In the genomic region with DNA sequence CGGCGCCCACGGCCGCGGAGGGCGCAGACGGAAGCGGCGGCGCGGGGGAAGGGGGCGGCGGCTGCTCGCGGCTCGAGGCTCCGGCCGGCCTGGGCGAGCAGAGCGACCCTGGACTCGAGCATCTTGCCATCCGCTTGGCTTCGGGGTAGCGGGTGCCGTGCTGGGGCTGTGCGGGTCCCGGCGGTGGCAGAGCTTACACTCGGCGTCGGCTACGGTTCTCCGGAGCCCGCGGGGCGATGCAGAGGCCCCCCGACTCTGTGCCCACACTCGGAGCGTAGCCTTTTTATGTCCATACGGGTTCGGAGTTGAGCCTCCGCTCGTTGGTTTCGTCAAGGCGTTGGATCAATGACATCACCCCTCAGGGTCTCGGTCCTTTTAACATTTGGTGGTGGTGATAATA, we compare ENCODE assay signal across 8 mouse cellular contexts. TPM values are rescaled to one million over a fixed set of nuclear protein-coding genes. Genes with fewer than 3 reads are reported as not detected.
DNase-seq lines count a peak whose midpoint lies in the region; ATAC-seq lines count a peak whose summit lies in the region.

No protein-coding gene starts in this region.

- 0% methylated on average over 37 of the region's 46 CpGs for WGBS in heart, embryonic 12.5 days
- 2% methylated on average over 43 of the region's 46 CpGs for WGBS in liver, embryonic 12.5 days (ENCODE audit: insufficient replicate concordance)

- H3K9ac ChIP-seq in heart, embryonic 12.5 days: peak overlapping the region; percentile 97
- peak overlapping the region; percentile 94 for H3K9ac ChIP-seq in liver, embryonic 12.5 days

- H3K36me3 ChIP-seq in heart, embryonic 12.5 days: peaks cover 42% of the 10 kb centered on the region
- H3K36me3 ChIP-seq in liver, embryonic 12.5 days: peaks cover 61% of the 10 kb centered on the region

- peak overlapping the region; percentile 77 for H3K4me2 ChIP-seq in heart, embryonic 12.5 days
- H3K4me2 ChIP-seq in liver, embryonic 12.5 days: peak overlapping the region; percentile 94

- peaks cover 67% of the 10 kb centered on the region for H3K4me1 ChIP-seq in heart, embryonic 12.5 days (replicated peaks)
- peaks cover 92% of the 10 kb centered on the region for H3K4me1 ChIP-seq in liver, embryonic 12.5 days

- peak overlapping the region; percentile 61 for H3K27ac ChIP-seq in heart, embryonic 12.5 days (ENCODE audit: poor library complexity, severe bottlenecking)
- H3K27ac ChIP-seq in liver, embryonic 12.5 days: peak overlapping the region; percentile 85

- no peaks in the 10 kb centered on the region for H3K9me3 ChIP-seq in heart, embryonic 12.5 days (replicated peaks)
- H3K9me3 ChIP-seq in liver, embryonic 12.5 days (replicated peaks): no peaks in the 10 kb centered on the region

- no peaks in the 10 kb centered on the region for H3K27me3 ChIP-seq in heart, embryonic 12.5 days (replicated peaks)
- no peaks in the 10 kb centered on the region for H3K27me3 ChIP-seq in liver, embryonic 12.5 days (replicated peaks)

- H3K4me3 ChIP-seq in heart, embryonic 12.5 days: peak overlapping the region; percentile 87
- H3K4me3 ChIP-seq in liver, embryonic 12.5 days: peak overlapping the region; percentile 94

- DNase-seq in heart, postnatal 4 days: no peak
- DNase-seq in urinary bladder, postnatal 10 days (ENCODE audit: low spot score): no peak
- no peak for DNase-seq in thymus, postnatal 10 days (ENCODE audit: low spot score in 2 of 2)
- DNase-seq in thymus, adult 18-20 months: no peak

- ATAC-seq in heart, embryonic 12.5 days (ENCODE audit: insufficient number of reproducible peaks, low FRiP score): peak; percentile 28; the same call in 1 of the 2 replicates
- peak; percentile 30 for ATAC-seq in CD4-positive, CD25-positive, alpha-beta regulatory T cell, adult 4 months
- peak; percentile 11; the same call in 1 of the 2 replicates for ATAC-seq in erythroid progenitor cell, adult 5-6 weeks (replicated peaks; ENCODE audit: low FRiP score, poor library complexity, severe bottlenecking)
- peak; percentile 7 for ATAC-seq in liver, embryonic 12.5 days

RNA-seq across cellular contexts. Expression of gene Gcn1l1, which starts 0.3 kb away (rescaled TPM):
- 43.1 and 47.0 TPM in 2 replicates for polyA plus RNA-seq in heart, embryonic 12.5 days (2016; fragmentation: Nextera tagmentation; extraction: Ambion mirVana)
- 10 to 100 TPM; 52.7 to 56.7 TPM for total RNA-seq in heart, postnatal 4 days (2021)
- polyA plus RNA-seq in CD4-positive, CD25-positive, alpha-beta regulatory T cell, adult 4 months (2017; shearing (Covaris generic)): 10 to 100 TPM; 25.2 to 36.2 TPM
- 9.4 and 17.6 TPM in 2 replicates for total RNA-seq in erythroid progenitor cell, adult 5-6 weeks (2015; ENCODE audit: low replicate concordance)
- total RNA-seq in erythroid progenitor cell, adult 5-6 weeks (2017; ENCODE audit: low replicate concordance): 13.7 and 14.1 TPM in 2 replicates
- polyA plus RNA-seq in liver, embryonic 12.5 days (2016; fragmentation: Nextera tagmentation; extraction: Ambion mirVana): 36.7 and 38.0 TPM in 2 replicates

RNA-seq across cellular contexts. Expression of gene Rplp0, which starts 6.1 kb away (rescaled TPM):
- 949 and 971 TPM in 2 replicates for polyA plus RNA-seq in heart, embryonic 12.5 days (2016; fragmentation: Nextera tagmentation; extraction: Ambion mirVana)
- 100 to 1,000 TPM; 852 to 919 TPM for total RNA-seq in heart, postnatal 4 days (2021)
- polyA plus RNA-seq in CD4-positive, CD25-positive, alpha-beta regulatory T cell, adult 4 months (2017; shearing (Covaris generic)): 1,000 to 10,000 TPM; 4,123 to 4,128 TPM
- 1,000 and 1,025 TPM in 2 replicates for total RNA-seq in erythroid progenitor cell, adult 5-6 weeks (2015; ENCODE audit: low replicate concordance)
- 380 and 735 TPM in 2 replicates for total RNA-seq in erythroid progenitor cell, adult 5-6 weeks (2017; ENCODE audit: low replicate concordance)
- polyA plus RNA-seq in liver, embryonic 12.5 days (2016; fragmentation: Nextera tagmentation; extraction: Ambion mirVana): 1,698 and 1,725 TPM in 2 replicates

RNA-seq across cellular contexts. Expression of gene Pxn, which starts 58.9 kb away (rescaled TPM):
- 41.1 and 41.7 TPM in 2 replicates for polyA plus RNA-seq in heart, embryonic 12.5 days (2016; fragmentation: Nextera tagmentation; extraction: Ambion mirVana)
- total RNA-seq in heart, postnatal 4 days (2021): 10 to 100 TPM; 62.9 to 66.0 TPM
- 10 to 100 TPM; 14.5 to 23.4 TPM for polyA plus RNA-seq in CD4-positive, CD25-positive, alpha-beta regulatory T cell, adult 4 months (2017; shearing (Covaris generic))
- 18.9 and 24.5 TPM in 2 replicates for total RNA-seq in erythroid progenitor cell, adult 5-6 weeks (2015; ENCODE audit: low replicate concordance)
- total RNA-seq in erythroid progenitor cell, adult 5-6 weeks (2017; ENCODE audit: low replicate concordance): 11.1 and 21.2 TPM in 2 replicates
- 17.4 and 20.1 TPM in 2 replicates for polyA plus RNA-seq in liver, embryonic 12.5 days (2016; fragmentation: Nextera tagmentation; extraction: Ambion mirVana)
